Mouse (Mus musculus) C2C12 (cell line): ENCODE results near the gene Otub1.

ENCODE experiments used
- CEBPB ChIP-seq: IDR thresholded peaks from one replicate; pipeline ENCODE4 v1.6.1; 2011; ENCODE audit warnings: low read depth, mild to moderate bottlenecking, control low read depth, moderate library complexity
- CTCF ChIP-seq: IDR thresholded peaks from one replicate; pipeline ENCODE4 v1.5.1; 2011; ENCODE audit not compliant: control insufficient read depth, insufficient read depth, insufficient read length
- MAX ChIP-seq: IDR thresholded peaks from one replicate; pipeline ENCODE4 v1.6.1; 2011; ENCODE audit warnings: mild to moderate bottlenecking, control low read depth
- MYOD1 ChIP-seq: IDR thresholded peaks from one replicate; pipeline ENCODE4 v1.6.1; 2011; ENCODE audit warnings: low read depth; ENCODE audit not compliant: control insufficient read depth, insufficient read length
- MYOG ChIP-seq: IDR thresholded peaks from one replicate; pipeline ENCODE4 v1.6.1; 2011; ENCODE audit not compliant: control insufficient read depth, insufficient read length; ENCODE audit errors: extremely low read depth
- USF1 ChIP-seq: IDR thresholded peaks from one replicate; pipeline ENCODE4 v1.6.1; 2011; ENCODE audit warnings: low read depth, mild to moderate bottlenecking, control low read depth, moderate library complexity

GRCm38 (mm10) chr19:7234537-7235221, 28.6 kb upstream of the Otub1 start:
- TF ChIP-seq MYOD1 (no peak), CTCF (peak; percentile 48), MAX (no peak), MYOG (no peak), CEBPB (no peak), USF1 (no peak)
